Mouse (Mus musculus): ENCODE results near the gene Gm49340. TPM values are rescaled to one million over a fixed set of nuclear protein-coding genes. Genes with fewer than 3 reads are reported as not detected.

Gm49340 gene
- polyA plus RNA-seq, 1 experiment from 2014 or later, result 0.06 TPM

DNA sequence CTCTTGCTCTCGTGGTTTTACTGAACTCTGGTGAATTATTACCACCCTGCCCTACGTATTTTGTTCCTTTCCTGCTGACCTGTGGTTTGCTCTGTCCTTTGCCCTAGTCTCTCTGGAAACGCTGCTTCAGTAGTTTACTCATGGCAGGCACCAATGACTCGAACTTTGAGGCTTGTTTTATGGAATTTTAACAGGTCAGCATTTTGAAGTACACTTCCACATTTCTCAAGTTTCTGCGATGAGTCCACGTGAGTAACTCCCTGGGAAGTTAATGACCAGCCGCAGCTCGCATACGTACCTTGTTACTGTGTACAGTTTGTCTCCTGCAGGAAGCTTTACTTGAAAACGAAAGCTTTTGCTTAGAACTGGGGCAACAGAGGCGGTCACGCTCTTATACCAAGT is 3.1 kb upstream of the Gm49340 start:
- H3K36me3 ChIP-seq (replicated peaks; ENCODE audit: insufficient read depth, low read length), result no peaks in the 10 kb centered on the region
- peak overlapping the region; percentile 75 for H3K27ac ChIP-seq (ENCODE audit: low read depth)
- no peaks in the 10 kb centered on the region for H3K27me3 ChIP-seq (ENCODE audit: insufficient read depth, low read length)
- peak; percentile 94 for ATAC-seq
- H3K9ac ChIP-seq (replicated peaks), result no peak overlapping the region
- peak; percentile 48 for DNase-seq
- TF ChIP-seq EP300 (IDR thresholded peaks at IDR 0.05; ENCODE audit: low read depth) (peak; percentile 58; the same call in 1 of the 2 replicates), CTCF (IDR thresholded peaks at IDR 0.05; ENCODE audit: low read depth) (no peak)
- 19% methylated on average over 12 of the region's 12 CpGs for WGBS (ENCODE audit: insufficient replicate concordance)
- H3K4me2 ChIP-seq (ENCODE audit: low read depth, low read length), result peak overlapping the region; percentile 63
- peak overlapping the region; percentile 16 for H3K4me3 ChIP-seq (ENCODE audit: low read depth, low read length)
- peaks cover 3% of the 10 kb centered on the region; the same call in 1 of the 2 replicates for H3K4me1 ChIP-seq (ENCODE audit: insufficient read depth)
- H3K9me3 ChIP-seq (ENCODE audit: low read length), result no peaks in the 10 kb centered on the region

DNA sequence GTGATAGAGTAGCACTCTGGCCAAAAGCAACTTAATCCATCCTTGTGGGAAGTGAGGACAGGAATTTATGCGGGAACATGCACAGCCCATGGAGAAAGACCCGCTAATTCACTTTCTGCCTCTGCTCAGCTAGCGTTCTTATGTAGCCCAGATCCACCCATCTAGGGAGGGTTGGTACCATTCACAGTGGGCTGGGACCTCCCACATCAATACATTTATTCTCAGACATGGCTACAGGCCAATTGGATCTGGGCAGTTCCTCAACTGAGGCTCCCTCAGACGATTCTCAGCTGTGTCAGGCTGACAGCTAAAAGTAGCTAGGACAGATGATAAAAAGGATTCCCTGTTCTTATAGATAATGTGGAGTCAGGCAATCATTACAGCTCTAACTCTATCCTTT is 2.2 kb upstream of the Gm49340 start:
- no peak for ATAC-seq
- peak; percentile 14 for DNase-seq
- Histone ChIP-seq H3K4me3 (ENCODE audit: low read depth, low read length) (peak overlapping the region; percentile 16), H3K4me2 (ENCODE audit: low read depth, low read length) (peak overlapping the region; percentile 63), H3K27ac (ENCODE audit: low read depth) (peak overlapping the region; percentile 75), H3K9me3 (ENCODE audit: low read length) (no peaks in the 10 kb centered on the region), H3K4me1 (ENCODE audit: insufficient read depth) (peaks cover 3% of the 10 kb centered on the region; the same call in 1 of the 2 replicates), H3K9ac (replicated peaks) (peak overlapping the region; percentile 11; the same call in 1 of the 2 replicates), H3K27me3 (ENCODE audit: insufficient read depth, low read length) (no peaks in the 10 kb centered on the region), H3K36me3 (replicated peaks; ENCODE audit: insufficient read depth, low read length) (no peaks in the 10 kb centered on the region)
- WGBS (ENCODE audit: insufficient replicate concordance), result 62% methylated on average over 4 of the region's 4 CpGs
- no peak for TF ChIP-seq CTCF (IDR thresholded peaks at IDR 0.05; ENCODE audit: low read depth)
- no peak for TF ChIP-seq EP300 (IDR thresholded peaks at IDR 0.05; ENCODE audit: low read depth)

DNA sequence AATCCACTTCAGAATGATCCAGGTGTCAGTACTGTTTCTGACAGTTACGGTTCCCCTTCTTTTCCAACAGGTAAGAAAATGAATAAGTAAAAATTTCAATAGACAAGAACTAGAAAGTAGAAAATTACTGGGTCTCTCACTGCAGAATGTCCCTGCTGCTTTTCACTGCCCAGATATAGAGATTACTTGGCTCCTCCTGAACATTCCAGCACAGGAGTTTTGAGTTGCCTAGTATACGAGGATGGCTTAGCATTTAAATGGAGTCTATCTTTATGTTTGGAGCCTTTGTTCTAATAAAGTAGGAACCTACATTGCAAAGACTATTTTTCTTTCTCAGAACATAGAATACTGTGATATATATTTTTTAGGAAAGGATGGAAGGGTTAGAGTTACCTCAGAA is 3.8 kb downstream of the Gm49340 start:
- ATAC-seq, result no peak
- Histone ChIP-seq H3K4me3 (ENCODE audit: low read depth, low read length) (no peak overlapping the region), H3K9me3 (ENCODE audit: low read length) (no peaks in the 10 kb centered on the region), H3K27me3 (ENCODE audit: insufficient read depth, low read length) (no peaks in the 10 kb centered on the region), H3K4me1 (ENCODE audit: insufficient read depth) (no peaks in the 10 kb centered on the region), H3K36me3 (replicated peaks; ENCODE audit: insufficient read depth, low read length) (no peaks in the 10 kb centered on the region), H3K27ac (ENCODE audit: low read depth) (no peak overlapping the region), H3K4me2 (ENCODE audit: low read depth, low read length) (no peak overlapping the region), H3K9ac (replicated peaks) (no peak overlapping the region)
- DNase-seq, result no peak
- WGBS (ENCODE audit: insufficient replicate concordance), result 70% methylated on average over 2 of the region's 2 CpGs
- TF ChIP-seq EP300 (IDR thresholded peaks at IDR 0.05; ENCODE audit: low read depth) (no peak), CTCF (IDR thresholded peaks at IDR 0.05; ENCODE audit: low read depth) (no peak)

DNA sequence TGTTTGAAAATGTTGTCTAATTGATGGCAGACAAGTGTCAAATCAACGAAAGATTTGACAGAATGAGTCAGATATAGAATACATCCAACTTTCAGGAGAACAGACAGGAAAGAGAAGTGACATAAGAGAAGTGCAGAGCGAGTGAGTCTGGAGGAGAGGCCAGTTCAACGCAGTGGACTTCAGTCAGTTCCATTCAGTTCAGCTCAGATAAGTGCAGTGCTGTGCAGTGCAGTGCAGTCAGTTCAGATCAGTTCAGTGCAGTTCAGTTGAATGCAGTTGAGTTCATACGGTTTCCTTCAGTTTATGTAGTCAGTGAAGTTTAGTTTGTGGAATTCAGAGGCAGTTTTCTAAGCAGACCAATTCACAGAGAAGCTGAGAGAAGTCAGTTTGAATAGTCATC is 7.4 kb downstream of the Gm49340 start:
- Histone ChIP-seq H3K4me1 (ENCODE audit: insufficient read depth) (no peaks in the 10 kb centered on the region), H3K4me2 (ENCODE audit: low read depth, low read length) (no peak overlapping the region), H3K36me3 (replicated peaks; ENCODE audit: insufficient read depth, low read length) (no peaks in the 10 kb centered on the region), H3K4me3 (ENCODE audit: low read depth, low read length) (no peak overlapping the region), H3K9me3 (ENCODE audit: low read length) (no peaks in the 10 kb centered on the region), H3K27ac (ENCODE audit: low read depth) (no peak overlapping the region), H3K9ac (replicated peaks) (no peak overlapping the region), H3K27me3 (ENCODE audit: insufficient read depth, low read length) (no peaks in the 10 kb centered on the region)
- TF ChIP-seq CTCF (IDR thresholded peaks at IDR 0.05; ENCODE audit: low read depth) (no peak), EP300 (IDR thresholded peaks at IDR 0.05; ENCODE audit: low read depth) (no peak)
- WGBS (ENCODE audit: insufficient replicate concordance), result 65% methylated on average over 4 of the region's 4 CpGs
- no peak for ATAC-seq
- no peak for DNase-seq

- Histone ChIP-seq H3K4me2 (ENCODE audit: low read depth, low read length) (no peak within 1 kb of the TSS), H3K27ac (ENCODE audit: low read depth) (no peak within 1 kb of the TSS), H3K36me3 (replicated peaks; ENCODE audit: insufficient read depth, low read length) (no peaks in the 10 kb centered on the region), H3K4me3 (ENCODE audit: low read depth, low read length) (no peak within 1 kb of the TSS), H3K9me3 (ENCODE audit: low read length) (no peaks in the 10 kb centered on the region), H3K9ac (replicated peaks) (no peak within 1 kb of the TSS), H3K4me1 (ENCODE audit: insufficient read depth) (no peaks in the 10 kb centered on the region), H3K27me3 (ENCODE audit: insufficient read depth, low read length) (no peaks in the 10 kb centered on the region)
- WGBS (ENCODE audit: insufficient replicate concordance), result 34% methylated on average over 3 of the region's 3 CpGs
- ATAC-seq (no peak), DNase-seq (no peak)
- TF ChIP-seq EP300 (IDR thresholded peaks at IDR 0.05; ENCODE audit: low read depth) (no peak), CTCF (IDR thresholded peaks at IDR 0.05; ENCODE audit: low read depth) (no peak)
Measured at GRCm38 (mm10) chr11:73350483-73350882, 20.9 kb downstream of the Gm49340 start, which contains the start of gene Olfr20. Gene Olfr20, plus strand, starts transcription at chr11:73350783.

DNA sequence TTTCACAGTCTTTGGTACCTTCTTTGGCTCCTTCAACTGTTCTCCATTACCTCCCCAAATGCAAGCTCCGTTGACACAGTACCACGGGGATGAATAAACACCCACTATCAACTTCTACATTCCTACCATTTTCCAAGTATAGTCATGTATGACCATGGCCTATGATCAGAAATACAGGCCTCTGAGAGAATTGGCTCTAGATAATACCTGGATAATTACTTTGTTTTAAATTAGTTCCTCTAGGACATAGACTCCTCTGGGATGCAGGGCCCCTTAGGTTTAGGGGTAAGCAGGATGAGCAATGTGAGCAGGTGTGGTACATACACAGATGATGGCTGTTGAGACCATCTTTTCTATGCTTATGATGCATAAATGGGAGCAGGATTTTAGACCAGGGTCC is 41.4 kb downstream of the Gm49340 start, which contains the start of gene Olfr376:
Gene Olfr376, plus strand, starts transcription at position 301 of the 400 bp plus-strand sequence.
- Histone ChIP-seq H3K36me3 (replicated peaks; ENCODE audit: insufficient read depth, low read length) (no peaks in the 10 kb centered on the region), H3K27me3 (ENCODE audit: insufficient read depth, low read length) (no peaks in the 10 kb centered on the region), H3K27ac (ENCODE audit: low read depth) (no peak within 1 kb of the TSS), H3K4me1 (ENCODE audit: insufficient read depth) (no peaks in the 10 kb centered on the region), H3K4me2 (ENCODE audit: low read depth, low read length) (no peak within 1 kb of the TSS), H3K4me3 (ENCODE audit: low read depth, low read length) (no peak within 1 kb of the TSS), H3K9me3 (ENCODE audit: low read length) (no peaks in the 10 kb centered on the region), H3K9ac (replicated peaks) (no peak within 1 kb of the TSS)
- WGBS (ENCODE audit: insufficient replicate concordance), result 74% methylated on average over 2 of the region's 2 CpGs
- TF ChIP-seq EP300 (IDR thresholded peaks at IDR 0.05; ENCODE audit: low read depth), result no peak
- no peak for TF ChIP-seq CTCF (IDR thresholded peaks at IDR 0.05; ENCODE audit: low read depth)
- no peak for ATAC-seq
- no peak for DNase-seq

Data from liver, postnatal 0 days (tissue).